Mouse (Mus musculus) brown adipose tissue, adult 24 weeks (tissue): ENCODE results near the gene Rpap1. TPM values are rescaled to one million over a fixed set of nuclear protein-coding genes. Genes with fewer than 3 reads are reported as not detected.

Experiments
- H3K27ac ChIP-seq: fragments of 200-500 bp; replicated peaks from 2 replicates; pipeline ENCODE4 v1.5.1; 2012; ENCODE audit warnings: low read depth, mild to moderate bottlenecking, low read length
- H3K4me1 ChIP-seq: fragments of 200-500 bp; 2 replicates; pipeline ENCODE4 v1.6.1; 2012; ENCODE audit warnings: low read length, mixed read lengths; ENCODE audit not compliant: control insufficient read depth, insufficient read depth, insufficient read length
- H3K4me3 ChIP-seq: fragments of 200-500 bp; 2 replicates; pipeline ENCODE4 v1.5.1; 2012; ENCODE audit warnings: low read depth, mild to moderate bottlenecking, low read length, moderate library complexity; ENCODE audit not compliant: insufficient read depth
- polyA plus RNA-seq: library from polyadenylated mRNA; stranded (reverse); fragments of >200 nt; gene quantifications from 2 replicates; pipeline ENCODE4 v1.2.4, GENCODE M21; 2012; ENCODE audit not compliant: missing spikeins, insufficient read depth, insufficient read length

Gene Rpap1
- polyA plus RNA-seq, 1 experiment: 6.0 TPM

DNA sequence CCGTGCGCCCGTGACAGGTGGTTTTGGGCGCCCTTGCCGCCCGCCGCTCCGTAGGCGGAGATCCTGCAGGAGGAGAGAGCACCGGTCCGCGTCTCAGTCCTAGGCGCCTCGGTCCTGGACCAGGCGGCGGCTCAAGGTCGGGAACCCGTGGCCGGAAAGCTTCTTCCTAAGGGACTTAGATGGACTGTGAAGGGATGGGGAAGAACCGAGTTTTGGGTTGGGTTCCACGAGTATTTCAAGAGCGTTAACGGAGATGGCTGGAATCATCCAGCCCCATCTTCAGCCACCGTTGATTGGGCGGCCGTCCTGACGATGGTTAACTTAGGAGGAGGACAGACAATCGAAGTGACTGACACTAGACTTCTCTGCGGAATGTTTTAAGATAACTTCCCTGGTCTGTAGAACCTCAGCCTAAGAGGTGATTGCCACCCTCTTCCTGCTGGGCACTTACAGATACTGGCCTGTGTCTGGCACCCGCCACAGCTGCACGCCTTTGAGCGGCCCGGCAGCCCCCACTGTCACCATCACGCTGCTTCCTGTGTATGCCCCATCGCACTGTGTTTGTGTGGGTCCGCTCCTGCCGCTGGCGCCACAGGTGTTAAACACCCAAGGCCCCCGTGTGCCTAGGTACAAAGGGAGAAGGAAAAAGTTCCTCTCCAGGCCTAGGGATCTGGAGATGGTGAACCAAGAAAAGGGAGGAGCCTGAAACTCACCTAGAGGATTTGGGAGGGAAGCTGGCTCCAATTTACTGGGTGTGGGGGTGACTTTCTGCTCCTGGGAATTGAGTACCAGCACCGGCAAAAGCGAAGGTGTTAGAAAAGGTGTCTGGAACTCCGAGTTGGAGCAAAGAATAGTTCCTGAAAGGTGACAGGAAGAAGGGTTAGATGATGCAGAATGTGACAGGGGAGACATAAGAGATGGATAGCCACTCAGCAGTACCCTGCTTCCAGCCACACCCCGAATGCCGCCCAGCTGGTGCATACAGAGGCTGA, 28.2 kb downstream of the Rpap1 start:
- no peak overlapping the region for H3K27ac ChIP-seq
- H3K4me1 ChIP-seq: no peaks in the 10 kb centered on the region
- H3K4me3 ChIP-seq: peak overlapping the region; percentile 58

DNA sequence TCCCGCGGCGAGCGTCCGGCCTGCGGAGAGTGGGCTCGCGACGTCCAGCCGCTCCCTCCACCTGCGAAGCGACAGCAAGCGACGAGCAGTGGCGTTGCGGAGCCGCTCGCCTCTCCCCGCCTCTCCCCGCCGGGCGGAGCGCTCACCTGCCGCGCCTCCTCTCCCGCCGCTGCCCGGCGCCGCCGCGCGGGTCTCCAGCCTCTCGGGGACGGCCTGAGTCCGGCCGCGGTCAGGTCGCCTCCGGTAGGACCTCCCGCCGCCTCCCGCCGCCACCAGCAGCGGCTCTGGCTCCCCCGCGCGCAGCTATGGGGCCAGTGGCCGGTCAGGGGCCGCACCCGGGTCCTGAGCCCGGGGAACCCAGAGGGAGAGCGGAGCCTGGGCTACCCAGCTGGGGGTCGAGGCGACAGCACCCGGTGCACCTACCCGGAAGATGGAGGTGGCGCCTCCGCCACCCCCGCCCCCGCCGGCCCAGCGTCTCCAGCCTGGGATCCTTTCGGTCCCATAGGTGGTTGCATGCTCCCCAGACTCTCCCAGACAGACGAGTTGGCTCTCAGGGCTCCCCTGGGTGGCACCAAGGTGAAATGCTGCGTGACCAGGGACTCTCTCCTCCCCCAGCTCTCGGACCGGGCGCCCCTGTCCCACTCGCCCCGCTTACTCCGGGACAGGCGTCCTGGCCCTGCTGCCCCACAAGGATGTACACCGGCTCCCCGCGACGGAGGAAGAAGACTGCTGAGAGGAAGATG, 29.1 kb downstream of the Rpap1 start:
- H3K27ac ChIP-seq: no peak overlapping the region
- no peaks in the 10 kb centered on the region for H3K4me1 ChIP-seq
- peak overlapping the region; percentile 58 for H3K4me3 ChIP-seq

DNA sequence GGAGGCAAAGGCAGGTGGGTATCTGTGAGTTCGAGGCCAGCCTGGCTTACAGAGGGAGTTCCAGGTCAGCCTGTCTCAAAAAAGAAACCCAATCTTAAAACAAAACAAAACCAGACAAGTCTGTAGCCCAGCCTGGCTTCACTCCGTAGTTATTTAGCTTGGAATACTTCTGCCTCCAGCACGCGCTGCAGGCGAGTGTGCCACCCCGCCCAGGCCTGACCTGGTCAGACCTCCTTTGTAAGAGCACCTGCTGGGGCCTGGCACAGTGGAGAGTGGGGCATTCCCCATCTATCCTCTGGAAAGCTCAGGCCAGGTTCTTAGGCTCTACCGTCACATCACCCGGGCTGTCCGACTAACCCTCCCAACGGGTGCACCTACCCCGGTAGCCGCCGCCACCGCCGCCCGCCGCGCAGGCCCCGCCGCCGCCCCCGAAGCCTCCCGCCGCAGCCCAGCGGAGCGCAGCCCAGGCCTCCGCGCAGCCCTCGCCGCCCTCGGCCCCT, 29.7 kb downstream of the Rpap1 start:
- Histone ChIP-seq H3K27ac (no peak overlapping the region), H3K4me3 (peak overlapping the region; percentile 58), H3K4me1 (no peaks in the 10 kb centered on the region)

- H3K4me3 ChIP-seq: no peak overlapping the region
- no peak overlapping the region for H3K27ac ChIP-seq
- H3K4me1 ChIP-seq: peaks cover 5% of the 10 kb centered on the region; the same call in 1 of the 2 replicates
Measured at GRCm38 (mm10) chr2:119749260-119749659, 38.1 kb downstream of the Rpap1 start.

DNA sequence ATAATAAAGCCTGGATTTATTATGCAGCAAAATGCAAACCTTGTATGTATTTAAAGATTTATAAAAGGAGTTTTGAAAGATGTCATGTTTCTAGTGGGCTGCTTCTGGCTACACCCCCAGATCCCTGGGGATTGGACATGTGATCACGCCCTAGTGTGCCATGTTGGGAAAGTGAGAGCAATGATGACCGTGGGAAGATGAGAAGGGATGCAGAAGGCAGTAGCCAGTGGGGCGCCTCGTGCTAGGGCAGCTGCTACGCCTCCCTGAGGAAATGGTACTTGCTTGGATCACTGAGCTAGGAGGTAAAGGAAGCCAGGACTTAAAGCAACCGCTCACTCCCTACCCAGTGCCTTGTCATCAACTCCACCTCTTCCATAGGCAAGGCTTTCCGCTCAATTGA, 39.8 kb downstream of the Rpap1 start:
- no peak overlapping the region for H3K27ac ChIP-seq
- H3K4me3 ChIP-seq: no peak overlapping the region
- peaks cover 16% of the 10 kb centered on the region; the same call in 1 of the 2 replicates for H3K4me1 ChIP-seq

- Histone ChIP-seq H3K4me3 (no peak overlapping the region), H3K27ac (no peak overlapping the region), H3K4me1 (peaks cover 19% of the 10 kb centered on the region; the same call in 1 of the 2 replicates)
Measured at GRCm38 (mm10) chr2:119745281-119745680, 42.1 kb downstream of the Rpap1 start.

DNA sequence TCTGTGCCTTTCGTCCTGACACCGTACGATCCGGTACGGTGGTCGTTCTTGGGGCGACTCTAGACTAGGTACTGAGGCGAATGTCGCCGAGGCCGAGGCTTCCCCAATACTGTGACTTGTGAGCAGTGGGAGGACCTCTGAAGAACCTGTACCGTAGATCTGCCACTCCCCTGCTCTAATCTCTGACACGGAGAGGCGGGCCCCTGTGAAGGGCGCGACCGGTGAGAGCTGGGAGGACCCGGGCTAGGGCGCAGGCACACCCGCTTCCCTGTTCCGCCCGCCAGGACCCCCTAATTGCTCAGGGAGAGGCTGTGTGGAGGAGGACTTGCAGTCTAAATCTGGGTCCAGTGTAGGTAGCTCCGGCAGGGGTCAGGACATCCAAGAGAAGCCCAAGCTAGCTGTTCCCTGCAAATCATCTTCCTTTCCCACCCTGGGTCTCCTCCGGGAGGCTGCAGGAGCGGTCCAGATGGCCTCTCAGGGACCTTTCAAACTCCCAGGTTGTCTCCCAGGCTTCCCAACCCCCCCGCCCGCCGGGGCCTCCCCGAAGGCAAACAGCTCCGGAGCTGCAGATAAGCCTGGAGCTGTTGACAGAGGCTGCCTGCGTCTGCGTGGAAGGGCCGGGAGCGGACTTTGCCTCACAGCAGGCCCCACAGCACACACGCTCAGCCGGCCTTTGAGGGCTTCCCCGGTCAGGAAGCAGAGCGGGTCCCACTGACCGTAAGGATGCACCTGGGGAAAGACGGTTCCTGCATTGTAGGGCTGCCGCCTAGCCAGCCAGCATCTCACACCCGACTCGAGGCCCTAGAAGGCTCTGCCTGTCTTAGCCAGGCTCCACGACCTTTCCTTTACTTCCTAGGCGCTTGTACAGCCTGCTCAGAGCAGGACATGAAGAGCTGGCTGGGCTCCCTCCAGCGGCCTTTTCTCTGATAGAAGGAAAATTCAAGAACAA, 42.9 kb downstream of the Rpap1 start:
- H3K4me1 ChIP-seq: peaks cover 19% of the 10 kb centered on the region; the same call in 1 of the 2 replicates
- H3K4me3 ChIP-seq: peak overlapping the region; percentile 21
- no peak overlapping the region for H3K27ac ChIP-seq

GRCm38 (mm10) chr2:119743808-119744162, 43.6 kb downstream of the Rpap1 start:
- H3K4me3 ChIP-seq: peak overlapping the region; percentile 76

DNA sequence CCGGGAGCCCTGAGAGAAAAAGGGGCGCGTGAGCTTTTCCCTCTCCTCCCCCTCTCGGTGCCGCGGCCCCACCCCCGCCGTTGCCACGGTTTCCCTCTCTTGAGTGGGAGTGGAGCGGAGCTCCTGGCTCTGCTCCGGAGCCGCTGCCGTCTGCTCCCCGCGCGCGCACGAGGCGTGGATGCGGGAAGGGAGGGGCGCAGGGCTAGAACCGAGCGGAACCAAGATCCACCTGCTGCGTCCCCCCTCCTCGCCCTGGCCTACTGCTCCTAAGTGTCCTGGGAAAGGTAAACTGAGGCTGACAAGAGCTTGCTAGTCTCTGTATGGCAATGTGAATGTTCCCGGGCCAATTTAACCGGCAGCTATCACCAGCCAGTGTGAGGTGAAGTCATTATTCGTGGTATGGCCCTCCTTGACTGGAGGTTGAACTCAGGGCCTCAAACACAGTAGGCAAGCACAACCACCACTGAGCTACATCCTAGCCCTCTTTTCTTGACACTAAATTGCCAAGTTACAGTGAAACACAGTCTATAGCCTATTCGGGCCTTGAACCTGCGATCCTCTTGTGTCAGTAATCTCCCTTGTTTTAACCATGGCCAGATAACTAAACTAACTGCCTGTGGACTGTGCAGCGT, 44.0 kb downstream of the Rpap1 start:
- Histone ChIP-seq H3K4me1 (peaks cover 19% of the 10 kb centered on the region; the same call in 1 of the 2 replicates), H3K4me3 (peak overlapping the region; percentile 76), H3K27ac (no peak overlapping the region)

More at GRCm38 (mm10) chr2:119743808-119744162, 43.6 kb downstream of the Rpap1 start:
- H3K27ac ChIP-seq: no peak overlapping the region
- H3K4me1 ChIP-seq: peaks cover 19% of the 10 kb centered on the region; the same call in 1 of the 2 replicates

GRCm38 (mm10) chr2:119742461-119743175, 44.7 kb downstream of the Rpap1 start:
- Histone ChIP-seq H3K4me1 (peaks cover 19% of the 10 kb centered on the region; the same call in 1 of the 2 replicates), H3K27ac (no peak overlapping the region), H3K4me3 (peak overlapping the region; percentile 76)

- peak within 1 kb of the TSS; percentile 84 for H3K4me3 ChIP-seq
- peak within 1 kb of the TSS; percentile 7; the same call in 1 of the 2 replicates for H3K27ac ChIP-seq
- peaks cover 22% of the 10 kb centered on the region; the same call in 1 of the 2 replicates for H3K4me1 ChIP-seq
Measured at GRCm38 (mm10) chr2:119741581-119742411, 45.5 kb downstream of the Rpap1 start, which contains the start of gene Itpka. TSS of gene Itpka (plus strand) at chr2:119742337.

GRCm38 (mm10) chr2:119740567-119740966, 46.8 kb downstream of the Rpap1 start:
- Histone ChIP-seq H3K4me1 (peaks cover 22% of the 10 kb centered on the region; the same call in 1 of the 2 replicates), H3K27ac (no peak overlapping the region), H3K4me3 (0 out of 2 replicates have a peak overlapping the region, but pooled peaks have one; percentile 2)
